Comparison of ENCODE assay signal across 22 mouse cellular contexts in the genomic region with DNA sequence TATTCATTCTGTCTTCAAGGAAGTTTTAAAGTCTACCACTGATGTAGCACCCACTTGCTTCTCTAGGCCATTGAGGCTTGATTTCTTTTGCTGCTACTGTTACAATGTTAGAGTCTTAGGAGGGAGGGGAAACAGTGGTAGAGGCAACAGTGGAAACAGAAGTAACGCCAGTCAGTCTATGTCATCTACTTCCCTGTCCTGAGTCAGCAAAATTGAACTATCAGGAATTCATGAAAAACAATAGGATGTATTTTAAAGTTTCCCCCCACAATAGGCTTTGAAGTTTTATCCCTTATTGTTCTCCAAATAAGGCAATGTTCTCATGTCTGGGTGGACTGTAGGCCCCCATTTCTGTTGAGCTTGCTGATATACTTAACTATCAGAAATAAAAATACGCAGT. TPM values are rescaled to one million over a fixed set of nuclear protein-coding genes. Genes with fewer than 3 reads are reported as not detected.
A peak's percentile ranks its signal among the peaks of the same experiment; 100 is the strongest.
DNase-seq lines count a peak whose midpoint lies in the region; ATAC-seq and TF ChIP-seq lines count a peak whose summit lies in the region.
"Had no signal": no experiment of that assay in that cellular context is flagged by ENCODE, and none has a peak within 500 bp of the region (broad histone marks: within the 10 kb centered on the region; RNA-seq: fewer than 3 reads in every experiment).

No protein-coding gene starts in this region.

- TF ChIP-seq CTCF in gastrocnemius, adult 2 months (IDR thresholded peaks at IDR 0.05), result no peak

- no peak for ATAC-seq in forebrain, embryonic 15.5 days (replicated peaks)
- no peak for ATAC-seq in liver, embryonic 13.5 days (ENCODE audit: low read depth)
- ATAC-seq in liver, embryonic 11.5 days (replicated peaks; ENCODE audit: low FRiP score), result no peak
- ATAC-seq in midbrain, embryonic 11.5 days (ENCODE audit: low FRiP score), result no peak
- ATAC-seq: CD4-positive, CD25-positive, alpha-beta regulatory T cell, adult 4 months; forebrain, embryonic 14.5 days; hindbrain, postnatal 0 days had no signal

- no peak overlapping the region for H3K4me3 ChIP-seq in forebrain, embryonic 10.5 days
- H3K4me3 ChIP-seq in forebrain, embryonic 15.5 days, result no peak overlapping the region
- H3K4me3 ChIP-seq in liver, embryonic 13.5 days (replicated peaks), result no peak overlapping the region
- H3K4me3 ChIP-seq in liver, embryonic 11.5 days (ENCODE audit: low read depth, low read length), result no peak overlapping the region
- H3K4me3 ChIP-seq in midbrain, embryonic 10.5 days, result no peak overlapping the region
- H3K4me3 ChIP-seq in midbrain, embryonic 11.5 days (ENCODE audit: low read depth, low read length), result no peak overlapping the region
- H3K4me3 ChIP-seq in gastrocnemius, adult 2 months, result no peak overlapping the region
- H3K4me3 ChIP-seq: embryonic facial prominence, embryonic 10.5 days; heart, adult 2 months; heart, embryonic 13.5 days; hindbrain, embryonic 12.5 days had no signal

- peaks cover 41% of the 10 kb centered on the region for H3K4me1 ChIP-seq in forebrain, embryonic 10.5 days
- peaks cover 14% of the 10 kb centered on the region for H3K4me1 ChIP-seq in forebrain, embryonic 15.5 days
- 0 out of 2 replicates have a peak, but pooled peaks cover 4% of the 10 kb centered on the region for H3K4me1 ChIP-seq in liver, embryonic 13.5 days (replicated peaks)
- H3K4me1 ChIP-seq in liver, embryonic 11.5 days (replicated peaks; ENCODE audit: control insufficient read depth, insufficient read depth, low read length), result 0 out of 2 replicates have a peak, but pooled peaks cover 2% of the 10 kb centered on the region
- peaks cover 45% of the 10 kb centered on the region for H3K4me1 ChIP-seq in midbrain, embryonic 10.5 days
- H3K4me1 ChIP-seq in midbrain, embryonic 11.5 days (ENCODE audit: control insufficient read depth, insufficient read depth, low read length), result peaks cover 21% of the 10 kb centered on the region

- 79% methylated on average over 2 of the region's 2 CpGs for WGBS in forebrain, embryonic 10.5 days
- 77% methylated on average over 2 of the region's 2 CpGs for WGBS in forebrain, embryonic 15.5 days
- 66% methylated on average over 2 of the region's 2 CpGs for WGBS in liver, embryonic 13.5 days (ENCODE audit: insufficient replicate concordance)
- 78% methylated on average over 2 of the region's 2 CpGs for WGBS in liver, embryonic 11.5 days
- 85% methylated on average over 2 of the region's 2 CpGs for WGBS in midbrain, embryonic 10.5 days
- WGBS in midbrain, embryonic 11.5 days, result 71% methylated on average over 2 of the region's 2 CpGs

- no peaks in the 10 kb centered on the region for H3K27me3 ChIP-seq in forebrain, embryonic 10.5 days (ENCODE audit: poor library complexity, severe bottlenecking)
- H3K27me3 ChIP-seq in forebrain, embryonic 15.5 days, result no peaks in the 10 kb centered on the region
- no peaks in the 10 kb centered on the region for H3K27me3 ChIP-seq in liver, embryonic 13.5 days
- H3K27me3 ChIP-seq in liver, embryonic 11.5 days (replicated peaks; ENCODE audit: control insufficient read depth, insufficient read depth, low read length), result no peaks in the 10 kb centered on the region
- no peaks in the 10 kb centered on the region for H3K27me3 ChIP-seq in midbrain, embryonic 10.5 days (ENCODE audit: low read depth, poor library complexity, severe bottlenecking)
- no peaks in the 10 kb centered on the region for H3K27me3 ChIP-seq in midbrain, embryonic 11.5 days (ENCODE audit: control insufficient read depth, insufficient read depth, low read length)
- H3K27me3 ChIP-seq: hindbrain, embryonic 12.5 days had no signal

- no peak overlapping the region for H3K4me2 ChIP-seq in forebrain, embryonic 15.5 days (replicated peaks)
- no peak overlapping the region for H3K4me2 ChIP-seq in liver, embryonic 13.5 days
- no peak overlapping the region for H3K4me2 ChIP-seq in liver, embryonic 11.5 days
- no peak overlapping the region for H3K4me2 ChIP-seq in midbrain, embryonic 11.5 days
- H3K4me2 ChIP-seq: heart, embryonic 13.5 days; hindbrain, embryonic 12.5 days had no signal

- H3K27ac ChIP-seq in forebrain, embryonic 10.5 days, result peak overlapping the region; percentile 79
- no peak overlapping the region for H3K27ac ChIP-seq in forebrain, embryonic 15.5 days (replicated peaks)
- H3K27ac ChIP-seq in liver, embryonic 13.5 days, result 0 out of 2 replicates have a peak overlapping the region, but pooled peaks have one; percentile 0
- H3K27ac ChIP-seq in liver, embryonic 11.5 days (ENCODE audit: low read depth, low read length), result no peak overlapping the region
- H3K27ac ChIP-seq in midbrain, embryonic 10.5 days (replicated peaks), result peak overlapping the region; percentile 52; the same call in 1 of the 2 replicates
- H3K27ac ChIP-seq in midbrain, embryonic 11.5 days (ENCODE audit: low read depth, low read length), result no peak overlapping the region
- H3K27ac ChIP-seq in gastrocnemius, adult 2 months, result no peak overlapping the region
- H3K27ac ChIP-seq: heart, embryonic 13.5 days; hindbrain, embryonic 12.5 days; hindbrain, postnatal 0 days had no signal

- no peak overlapping the region for H3K9ac ChIP-seq in forebrain, embryonic 15.5 days (replicated peaks)
- no peak overlapping the region for H3K9ac ChIP-seq in liver, embryonic 13.5 days
- H3K9ac ChIP-seq in liver, embryonic 11.5 days (ENCODE audit: low read depth, low read length), result no peak overlapping the region
- H3K9ac ChIP-seq in midbrain, embryonic 11.5 days (ENCODE audit: low read length), result no peak overlapping the region
- H3K9ac ChIP-seq: heart, embryonic 13.5 days; hindbrain, embryonic 12.5 days had no signal

- no peaks in the 10 kb centered on the region for H3K36me3 ChIP-seq in forebrain, embryonic 10.5 days (replicated peaks)
- H3K36me3 ChIP-seq in forebrain, embryonic 15.5 days, result no peaks in the 10 kb centered on the region
- no peaks in the 10 kb centered on the region for H3K36me3 ChIP-seq in liver, embryonic 13.5 days
- H3K36me3 ChIP-seq in liver, embryonic 11.5 days (ENCODE audit: control insufficient read depth, insufficient read depth, low read length), result no peaks in the 10 kb centered on the region
- no peaks in the 10 kb centered on the region for H3K36me3 ChIP-seq in midbrain, embryonic 10.5 days
- H3K36me3 ChIP-seq in midbrain, embryonic 11.5 days (ENCODE audit: control insufficient read depth, insufficient read depth, low read length), result no peaks in the 10 kb centered on the region
- H3K36me3 ChIP-seq: embryonic facial prominence, embryonic 10.5 days; heart, embryonic 13.5 days; hindbrain, embryonic 12.5 days had no signal

- intact Hi-C loops in gastrocnemius, adult 2 months (cut with DNase I), result loop anchor here (5.0 kb wide), 1 partner anchor 38 kb away; no protein-coding TSS in a partner anchor

- DNase-seq in forebrain, embryonic 10.5 days (ENCODE audit: extremely low spot score, low spot score), result no peak
- DNase-seq in liver, embryonic 13.5 days, result no peak
- no peak for DNase-seq in liver, embryonic 11.5 days (ENCODE audit: low spot score)
- DNase-seq in midbrain, embryonic 10.5 days (ENCODE audit: low spot score), result no peak
- no peak for DNase-seq in midbrain, embryonic 11.5 days (ENCODE audit: low spot score, missing footprints)
- no peak for DNase-seq in urinary bladder, postnatal 36 days (ENCODE audit: low spot score in 2 of 2)
- DNase-seq in gastrocnemius, adult 2 months, result no peak
- DNase-seq: adrenal gland, adult 8-10 months; adrenal gland, postnatal 36 days; B cell, adult 2 months; cerebellum, adult 2 months; cerebellum, postnatal 10 days; gastrocnemius, postnatal 10 days; heart, adult 2 months; heart, postnatal 36 days had no signal

- no peaks in the 10 kb centered on the region for H3K9me3 ChIP-seq in forebrain, embryonic 10.5 days
- H3K9me3 ChIP-seq in forebrain, embryonic 15.5 days, result no peaks in the 10 kb centered on the region
- H3K9me3 ChIP-seq in liver, embryonic 13.5 days (replicated peaks), result no peaks in the 10 kb centered on the region
- H3K9me3 ChIP-seq in liver, embryonic 11.5 days (ENCODE audit: control insufficient read depth, low read length), result no peaks in the 10 kb centered on the region
- H3K9me3 ChIP-seq in midbrain, embryonic 10.5 days (replicated peaks), result no peaks in the 10 kb centered on the region
- H3K9me3 ChIP-seq in midbrain, embryonic 11.5 days (ENCODE audit: control insufficient read depth, low read length), result no peaks in the 10 kb centered on the region
- H3K9me3 ChIP-seq: embryonic facial prominence, embryonic 10.5 days; heart, embryonic 13.5 days; hindbrain, embryonic 12.5 days had no signal

RNA-seq across cellular contexts. Expression of gene Spata13, which starts 44.8 kb away (rescaled TPM):
- polyA plus RNA-seq in forebrain, embryonic 10.5 days (2016; fragmentation: Nextera tagmentation; extraction: Ambion mirVana), result 97.0 and 102 TPM in 2 replicates
- 50.1 and 52.6 TPM in 2 replicates for polyA plus RNA-seq in forebrain, embryonic 15.5 days (2015; fragmentation: Nextera tagmentation; extraction: Ambion mirVana)
- polyA plus RNA-seq in liver, embryonic 13.5 days (2015; fragmentation: Nextera tagmentation; extraction: Ambion mirVana), result 17.2 and 19.6 TPM in 2 replicates
- 14.0 and 16.1 TPM in 2 replicates for polyA plus RNA-seq in liver, embryonic 11.5 days (2014; fragmentation: Nextera tagmentation; extraction: Ambion mirVana)
- polyA plus RNA-seq in midbrain, embryonic 10.5 days (2016; fragmentation: Nextera tagmentation; extraction: Ambion mirVana), result 67.9 and 70.0 TPM in 2 replicates
- polyA plus RNA-seq in midbrain, embryonic 11.5 days (2014; fragmentation: Nextera tagmentation; extraction: Ambion mirVana), result 61.0 and 66.0 TPM in 2 replicates
- total RNA-seq in gastrocnemius, adult 2 months (2021), result 1 to 10 TPM; 3.8 to 4.3 TPM

Comparison
In these comparisons a context has a peak if more than half of its experiments do, and no peak if none do; other contexts are left out.
1. H3K27ac ChIP-seq: peak in forebrain, embryonic 10.5 days (single experiment), liver, embryonic 13.5 days (single experiment) and midbrain, embryonic 10.5 days (single experiment); none in forebrain, embryonic 15.5 days (single experiment), liver, embryonic 11.5 days (single experiment), midbrain, embryonic 11.5 days (single experiment) and gastrocnemius, adult 2 months (single experiment).